Mouse (Mus musculus): ENCODE data around the gene Dis3l.

Dis3l gene

DNA sequence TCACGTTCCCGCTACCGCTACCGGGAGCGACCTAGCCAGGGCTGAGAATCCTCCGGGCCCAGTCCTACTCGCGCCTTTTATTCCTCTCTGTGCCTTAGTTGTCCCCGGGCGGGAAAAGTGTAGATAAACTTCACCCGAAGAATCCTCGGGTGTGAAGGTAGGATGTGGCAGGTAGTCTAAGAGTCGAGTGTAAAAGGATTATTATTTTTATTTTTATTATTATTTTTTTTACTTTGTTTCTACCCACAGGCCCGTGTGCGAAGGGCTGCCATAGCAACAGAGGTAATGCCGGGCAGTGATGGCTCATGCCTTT lies at the start of gene Dis3l:
Dis3l (minus strand) TSS at position 35 of the 313 bp plus-strand sequence.
- DNase-seq (ENCODE audit: low spot score in 2 of 2) = no peak

DNA sequence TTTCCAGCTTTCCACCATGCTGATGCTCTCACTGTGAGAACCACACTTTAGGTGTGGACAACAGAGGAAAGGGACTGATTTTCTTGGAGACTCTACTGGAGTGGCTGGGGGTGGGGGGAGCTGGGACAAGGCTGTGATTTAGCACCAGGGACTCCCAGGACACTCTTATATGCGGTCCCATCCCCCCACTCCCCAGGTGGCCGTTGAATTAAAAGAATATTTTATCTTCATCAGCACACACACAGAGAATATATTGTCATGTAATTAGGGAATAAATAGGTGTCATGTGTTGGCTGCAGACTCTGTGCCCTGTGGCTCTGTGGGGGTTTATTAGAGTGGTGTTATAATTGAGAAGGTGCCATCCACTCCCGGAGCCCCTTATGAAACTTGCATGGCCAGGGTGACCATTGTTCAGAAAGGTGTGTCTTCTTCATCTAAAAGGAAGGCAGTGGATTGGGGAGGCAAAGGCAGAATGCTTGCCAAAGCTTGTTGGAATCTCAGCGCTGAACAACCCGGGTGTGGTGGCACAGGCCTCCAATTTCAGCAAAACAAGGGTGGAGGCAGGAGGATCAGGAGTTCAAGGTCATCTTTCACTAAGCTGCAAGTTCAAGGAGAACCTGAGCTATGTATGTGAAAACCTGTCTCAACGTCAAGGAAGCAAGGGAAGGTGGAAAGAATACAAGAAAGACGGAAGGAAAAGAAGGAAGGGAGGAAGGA lies 48.6 kb upstream of the Dis3l start:
- no peak for DNase-seq (ENCODE audit: low spot score in 2 of 2)

DNA sequence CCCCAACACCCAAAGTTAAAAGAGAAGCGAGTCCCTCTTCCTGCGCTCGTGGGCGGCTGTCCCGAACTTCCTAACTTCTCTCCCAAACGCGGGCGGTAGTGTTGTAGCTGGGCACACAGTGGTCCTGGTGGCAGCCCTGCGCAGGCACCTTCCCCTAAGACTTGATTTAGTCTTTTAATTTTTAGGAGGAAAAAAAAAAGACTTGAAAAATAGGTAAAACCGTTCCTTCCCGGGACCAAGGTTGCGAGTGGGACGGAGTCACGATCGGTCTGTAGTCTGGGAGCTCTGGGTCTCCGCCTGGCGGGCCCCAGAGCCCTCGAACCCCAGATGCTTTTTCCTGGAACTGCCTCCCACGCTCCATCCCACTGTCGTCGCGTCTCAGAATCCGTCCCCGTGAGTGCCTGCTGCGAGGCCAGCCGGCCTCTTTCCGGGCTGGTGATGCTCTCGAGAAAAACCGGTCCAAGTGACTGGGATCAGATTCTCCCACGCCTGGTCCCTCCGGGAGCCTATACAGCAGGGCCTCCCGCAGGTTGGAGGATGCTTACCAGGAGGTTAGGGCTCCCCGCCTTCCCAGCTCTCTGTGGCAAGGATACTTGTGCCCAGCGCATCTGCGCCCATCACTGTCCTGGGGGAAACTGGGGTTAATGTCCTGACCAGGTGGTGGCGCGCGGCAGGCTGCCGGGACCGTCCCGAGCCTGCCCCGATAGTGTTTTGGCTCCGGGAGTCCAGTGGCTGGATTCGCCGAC lies 45.6 kb upstream of the Dis3l start:
- DNase-seq (ENCODE audit: low spot score in 2 of 2) = no peak

DNA sequence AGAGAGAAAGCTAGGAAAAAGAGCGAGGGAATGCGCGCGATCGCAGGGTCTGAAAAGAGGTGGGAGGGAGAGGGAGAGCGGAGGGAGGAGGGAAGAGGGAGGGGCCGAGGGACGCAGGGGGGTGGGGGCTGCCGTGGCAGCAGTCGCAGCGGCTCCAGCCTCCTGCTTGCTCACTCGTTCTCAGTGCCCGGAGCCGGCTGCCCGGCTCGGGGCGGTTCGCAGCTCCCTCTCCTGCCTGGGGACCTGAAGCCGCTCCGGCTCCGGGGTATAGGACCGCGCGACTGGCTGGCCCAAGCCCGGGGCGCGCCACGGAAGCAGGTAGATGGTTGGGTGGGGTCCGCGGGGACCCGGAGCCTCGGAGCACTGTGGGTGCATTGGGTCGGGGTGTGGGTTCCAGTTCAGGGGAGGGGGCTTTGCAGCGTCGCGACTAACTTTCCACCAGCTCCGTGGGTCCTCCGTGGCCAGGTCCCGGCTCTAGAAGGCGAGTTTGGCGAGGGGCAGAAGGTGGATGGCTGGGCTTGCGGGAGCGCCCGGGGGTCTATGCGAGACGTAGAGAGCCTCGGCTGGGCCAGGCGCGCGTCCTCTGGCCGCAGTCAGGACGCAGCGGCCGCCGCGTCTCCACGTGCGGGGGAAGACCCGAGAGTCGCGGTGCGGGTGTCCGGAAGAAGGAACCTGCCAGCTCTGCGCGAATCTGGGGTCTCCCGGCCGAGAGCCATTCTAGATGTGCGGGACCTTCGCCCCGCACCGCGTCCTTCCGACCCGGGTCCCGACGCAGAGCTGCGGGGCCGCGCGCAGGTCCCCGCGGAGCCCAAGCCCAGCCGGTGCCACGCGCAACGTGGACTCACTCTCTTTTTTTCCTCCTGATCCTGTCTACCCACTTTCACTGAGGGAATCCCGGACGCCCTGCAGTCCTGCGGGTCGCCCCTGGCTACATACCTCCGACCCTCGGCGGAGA lies 44.7 kb upstream of the Dis3l start, which contains the start of gene Megf11:
Megf11 (plus strand) TSS at position 116 of the 955 bp plus-strand sequence.
- DNase-seq (ENCODE audit: low spot score in 2 of 2) = no peak

DNA sequence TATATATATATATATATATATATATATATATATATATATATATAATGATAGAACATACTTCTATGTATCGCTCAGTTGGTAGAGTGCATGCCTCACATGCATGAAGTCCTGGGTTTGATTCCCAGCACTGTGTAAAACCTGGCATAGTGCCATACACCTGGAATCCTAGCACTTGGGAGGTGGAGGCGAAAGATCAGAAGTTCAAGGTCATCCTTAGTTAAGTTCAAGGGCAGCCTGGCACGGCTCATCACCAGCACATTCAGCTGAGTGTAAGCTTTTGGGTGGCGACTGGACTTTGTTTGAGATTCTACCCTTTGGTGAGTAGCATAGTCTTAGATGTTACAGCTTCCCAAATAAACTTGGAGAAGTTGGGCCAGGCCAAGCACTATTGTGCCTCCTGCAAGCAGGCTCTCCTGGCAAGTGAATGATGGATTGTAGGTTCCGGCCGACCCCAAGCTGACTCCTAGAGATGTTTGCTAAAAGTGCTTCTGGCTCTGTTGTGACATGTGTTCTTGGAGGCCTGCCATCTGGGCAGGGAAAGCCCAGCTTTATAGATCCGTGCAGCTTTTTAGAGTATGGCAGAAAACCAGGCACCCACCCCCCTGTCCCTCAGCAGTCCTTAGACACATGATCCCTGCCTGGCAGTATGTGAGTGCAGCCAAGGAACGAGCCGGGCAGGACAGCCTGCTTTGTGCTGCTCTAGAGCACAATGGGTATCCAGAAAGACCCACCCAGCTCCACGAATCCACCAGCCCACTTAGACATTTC lies 42.1 kb upstream of the Dis3l start:
- no peak for DNase-seq (ENCODE audit: low spot score in 2 of 2)

DNA sequence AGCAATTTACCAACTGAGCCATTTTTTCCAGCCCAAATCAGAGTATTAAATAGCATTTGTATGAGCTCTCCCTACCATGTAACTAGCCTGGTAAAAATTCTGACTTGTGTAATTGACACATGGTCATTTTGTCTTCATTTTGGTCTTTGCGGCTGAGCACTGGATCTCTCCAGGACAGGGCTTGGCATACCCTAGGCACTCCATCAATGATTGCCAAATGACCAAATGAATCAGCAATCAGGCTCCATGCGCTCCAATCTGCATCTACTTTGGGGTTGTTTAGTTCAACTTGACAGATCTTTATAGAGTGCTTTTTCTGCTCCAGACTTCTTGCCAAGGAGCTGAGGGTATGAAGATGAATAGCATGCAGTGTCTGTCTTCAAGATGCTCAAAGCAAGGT lies 35.3 kb upstream of the Dis3l start:
- DNase-seq (ENCODE audit: low spot score in 2 of 2) = no peak

DNA sequence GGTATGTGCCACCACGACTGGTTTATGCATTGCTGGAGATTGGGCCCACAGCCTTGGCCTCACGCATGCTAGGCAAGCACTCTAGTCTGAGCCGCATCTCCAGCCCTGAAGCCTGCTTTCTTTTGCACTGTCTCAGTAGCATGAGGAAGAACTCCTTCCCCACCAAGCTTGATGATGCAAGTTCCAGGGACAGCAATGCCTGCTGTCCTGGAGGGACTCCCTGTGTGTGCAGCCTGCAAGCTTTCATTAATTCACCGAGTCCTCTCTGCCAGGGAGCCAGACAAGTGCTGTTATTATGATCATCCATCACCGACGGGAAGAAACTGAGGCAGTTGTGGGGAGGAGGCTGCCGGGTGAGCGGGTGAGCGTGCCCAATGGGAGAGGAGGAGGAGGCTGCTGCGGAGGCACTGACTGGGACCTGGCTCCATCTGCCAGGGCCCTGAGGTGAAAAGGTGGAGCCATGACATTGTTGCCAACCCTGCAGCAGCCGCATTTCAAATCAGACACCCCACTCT lies 30.3 kb upstream of the Dis3l start:
- DNase-seq (ENCODE audit: low spot score in 2 of 2) = no peak

DNA sequence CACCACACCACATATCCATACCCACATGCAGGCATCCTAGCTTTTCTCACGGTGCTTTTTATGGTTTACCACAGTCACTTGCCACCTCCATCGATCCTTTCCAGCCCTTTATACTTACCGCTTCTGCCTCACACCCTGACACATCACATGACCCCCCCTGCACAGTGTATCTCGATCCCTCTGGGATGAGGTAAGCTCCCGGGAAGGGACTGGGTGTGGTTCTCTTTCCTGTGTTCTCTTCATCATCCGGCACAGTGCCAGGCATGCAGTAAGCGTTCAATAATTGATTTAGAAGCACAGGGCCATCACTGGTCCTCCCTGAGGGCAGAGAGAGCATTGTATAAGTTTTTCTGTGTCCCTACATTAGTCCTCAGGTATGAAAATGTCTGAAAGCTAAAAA lies 28.8 kb upstream of the Dis3l start:
- no peak for DNase-seq (ENCODE audit: low spot score in 2 of 2)

DNA sequence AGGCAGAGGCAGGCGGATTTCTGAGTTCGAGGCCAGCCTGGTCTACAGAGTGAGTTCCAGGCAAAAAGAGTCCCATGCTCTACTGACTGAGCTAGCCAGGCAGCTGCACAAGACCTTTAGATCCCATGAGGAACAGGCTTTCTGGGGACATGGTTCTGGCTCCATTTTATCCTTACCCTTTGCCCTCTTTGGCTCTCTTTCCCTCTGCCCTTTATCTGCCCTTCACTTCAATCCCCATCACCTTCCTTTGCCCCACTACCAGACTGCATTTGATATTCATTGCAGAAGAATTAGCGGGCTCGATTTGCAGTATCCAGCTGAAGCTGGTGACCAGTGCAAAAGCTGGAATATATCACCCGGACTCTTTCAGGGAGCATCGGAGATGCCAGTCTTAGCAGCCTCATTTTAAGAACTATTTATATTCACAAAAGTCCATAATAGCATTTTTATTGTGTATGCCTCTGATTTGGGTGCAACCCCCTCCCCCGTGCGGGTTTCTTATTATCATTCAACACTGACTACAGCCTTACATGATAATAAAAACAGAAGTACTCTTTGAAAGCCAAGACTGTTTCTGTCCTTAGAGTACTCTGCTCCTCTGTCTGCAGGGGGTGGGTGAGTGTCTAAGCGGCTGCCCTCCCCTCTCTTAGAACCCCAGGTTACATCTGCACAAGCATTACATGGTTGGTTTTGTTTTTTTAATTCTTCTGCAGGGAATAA lies 20.3 kb upstream of the Dis3l start:
- no peak for DNase-seq (ENCODE audit: low spot score in 2 of 2)

DNA sequence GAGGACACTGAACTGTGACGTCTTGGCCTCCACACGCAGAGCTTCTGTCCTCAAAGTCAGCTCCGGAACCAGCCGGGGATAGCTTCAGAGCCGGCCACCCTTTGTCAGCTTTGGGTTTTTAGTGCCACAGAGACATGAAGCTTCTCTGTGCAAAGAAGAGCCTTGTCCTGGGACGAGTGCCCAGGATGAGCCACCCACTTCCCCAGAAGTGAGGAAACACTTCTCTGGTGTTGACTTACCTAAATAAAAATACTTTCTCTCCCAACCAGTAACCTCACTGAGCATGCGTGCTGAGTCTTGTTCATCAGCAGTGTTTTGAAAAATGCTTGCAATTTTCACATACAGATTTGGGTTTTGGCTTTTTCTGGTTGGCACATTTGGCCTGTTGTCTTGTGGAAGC lies 14.5 kb upstream of the Dis3l start:
- no peak for DNase-seq (ENCODE audit: low spot score in 2 of 2)

DNA sequence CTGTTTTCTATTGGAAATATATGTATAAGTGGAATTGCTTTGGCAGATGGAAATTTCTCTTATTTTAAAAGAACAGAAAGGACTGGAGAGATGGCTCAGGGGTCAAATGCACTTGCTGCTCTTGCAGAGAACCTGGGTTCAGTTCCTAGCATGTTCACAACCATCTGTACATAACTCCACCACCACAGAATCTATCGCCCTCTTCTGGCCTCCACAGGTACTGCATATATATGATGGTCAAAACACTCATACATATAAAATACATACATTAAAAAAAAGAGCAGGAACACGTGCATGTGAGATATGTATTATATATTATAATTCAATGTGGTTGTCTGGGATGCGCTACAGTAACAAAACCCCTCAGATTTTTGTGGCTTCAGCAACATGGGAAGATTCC lies 10.1 kb upstream of the Dis3l start:
- peak in 1 of 2 experiments; percentile 23 for DNase-seq (ENCODE audit: low spot score in 2 of 2)

DNA sequence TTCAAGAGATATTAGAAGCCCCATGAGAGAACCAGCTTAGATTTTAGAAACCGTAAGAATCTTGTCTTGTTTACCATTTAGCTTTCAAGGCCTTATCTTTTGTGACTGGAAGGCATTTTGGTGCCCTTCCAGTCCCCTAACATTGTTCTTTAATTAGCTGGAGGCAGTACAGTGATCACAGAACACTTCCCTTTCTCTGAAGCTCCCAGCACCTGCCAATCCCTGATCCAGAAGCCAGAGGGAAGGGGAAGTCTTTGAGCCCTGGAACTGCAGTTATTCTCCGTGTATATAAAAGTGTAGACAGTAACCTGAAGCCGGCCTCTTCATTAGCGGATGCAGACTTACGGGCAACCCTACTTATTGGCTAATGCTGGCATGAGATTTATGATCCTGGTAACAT lies 8.4 kb upstream of the Dis3l start:
- DNase-seq (ENCODE audit: low spot score in 2 of 2) = no peak

DNA sequence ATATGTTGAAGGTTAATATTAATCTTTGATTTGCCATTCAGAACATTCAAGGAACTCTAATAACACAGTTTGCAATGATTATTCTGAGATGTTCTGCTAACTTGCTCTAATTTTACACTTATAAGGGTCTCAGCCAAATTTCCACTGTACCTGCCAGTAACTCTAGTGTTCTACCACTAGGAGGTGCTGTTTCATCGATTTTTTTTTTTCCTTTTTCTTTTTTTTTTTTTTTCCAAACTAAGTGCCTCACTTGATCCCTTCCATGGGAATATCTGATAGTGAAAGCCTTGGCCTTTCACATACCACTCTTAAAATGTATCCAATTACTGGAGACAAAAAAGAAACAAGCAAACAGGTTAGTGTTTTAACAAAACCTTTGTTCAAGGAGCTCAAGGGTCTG lies 6.3 kb upstream of the Dis3l start:
- no peak for DNase-seq (ENCODE audit: low spot score in 2 of 2)

DNA sequence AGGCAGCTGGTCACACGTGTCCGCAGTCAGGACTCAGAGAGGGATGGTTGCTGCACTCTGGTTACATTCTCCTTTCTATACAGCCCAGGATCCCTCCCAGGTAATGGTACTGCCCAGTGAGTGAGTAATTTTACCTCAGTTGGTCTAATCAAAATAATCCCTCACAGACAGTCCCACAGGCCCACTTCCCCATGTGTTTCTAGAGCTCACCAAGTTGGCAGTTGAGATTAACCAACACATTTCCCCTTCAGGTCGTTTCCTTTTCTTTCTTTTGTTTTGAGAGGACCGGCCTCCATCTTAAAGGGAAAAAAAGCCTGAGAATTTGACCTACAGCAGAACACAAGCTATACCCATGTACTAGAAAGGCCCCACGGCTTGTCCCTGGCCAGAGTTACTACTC lies 4.8 kb upstream of the Dis3l start:
- no peak for DNase-seq (ENCODE audit: low spot score in 2 of 2)

DNA sequence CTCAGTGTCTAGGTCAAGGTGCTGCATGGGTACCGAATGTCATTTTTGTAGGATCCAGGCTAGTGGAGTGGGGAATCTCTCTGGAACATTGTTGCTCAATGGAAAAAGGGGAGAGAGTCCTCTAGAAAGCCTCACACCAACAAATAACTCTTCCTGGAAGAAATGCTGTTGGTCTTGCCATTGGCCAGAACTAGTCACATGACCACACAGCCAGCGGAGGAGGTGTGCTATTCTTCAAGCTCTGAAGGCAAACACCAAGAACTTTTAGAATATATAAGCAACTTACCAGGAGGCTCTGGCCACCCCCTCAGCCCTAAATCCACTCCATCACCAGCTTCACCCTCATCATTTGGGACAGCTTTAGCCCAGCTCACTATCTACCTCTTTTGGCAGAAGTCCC lies 2.6 kb upstream of the Dis3l start:
- no peak for DNase-seq (ENCODE audit: low spot score in 2 of 2)

DNA sequence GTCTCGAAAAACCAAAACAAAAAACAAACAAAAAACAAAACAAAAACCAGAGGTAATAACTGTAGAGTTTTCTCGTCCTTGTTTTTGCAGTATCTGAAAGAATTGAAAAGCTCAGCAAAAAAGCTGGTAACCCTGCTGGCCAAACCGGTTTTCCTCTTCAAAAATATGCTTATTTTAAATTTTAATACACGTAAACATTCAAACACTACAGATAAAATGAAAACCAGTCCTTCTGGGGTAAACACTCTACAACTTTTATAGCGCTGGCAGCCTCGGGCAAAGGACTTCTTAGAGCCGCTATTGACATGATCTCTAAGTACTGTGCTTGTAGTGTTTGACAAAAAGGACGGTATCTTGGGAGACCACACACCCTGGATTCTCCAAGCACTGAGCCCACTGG lies 583 bp upstream of the Dis3l start:
- no peak for DNase-seq (ENCODE audit: low spot score in 2 of 2)

DNA sequence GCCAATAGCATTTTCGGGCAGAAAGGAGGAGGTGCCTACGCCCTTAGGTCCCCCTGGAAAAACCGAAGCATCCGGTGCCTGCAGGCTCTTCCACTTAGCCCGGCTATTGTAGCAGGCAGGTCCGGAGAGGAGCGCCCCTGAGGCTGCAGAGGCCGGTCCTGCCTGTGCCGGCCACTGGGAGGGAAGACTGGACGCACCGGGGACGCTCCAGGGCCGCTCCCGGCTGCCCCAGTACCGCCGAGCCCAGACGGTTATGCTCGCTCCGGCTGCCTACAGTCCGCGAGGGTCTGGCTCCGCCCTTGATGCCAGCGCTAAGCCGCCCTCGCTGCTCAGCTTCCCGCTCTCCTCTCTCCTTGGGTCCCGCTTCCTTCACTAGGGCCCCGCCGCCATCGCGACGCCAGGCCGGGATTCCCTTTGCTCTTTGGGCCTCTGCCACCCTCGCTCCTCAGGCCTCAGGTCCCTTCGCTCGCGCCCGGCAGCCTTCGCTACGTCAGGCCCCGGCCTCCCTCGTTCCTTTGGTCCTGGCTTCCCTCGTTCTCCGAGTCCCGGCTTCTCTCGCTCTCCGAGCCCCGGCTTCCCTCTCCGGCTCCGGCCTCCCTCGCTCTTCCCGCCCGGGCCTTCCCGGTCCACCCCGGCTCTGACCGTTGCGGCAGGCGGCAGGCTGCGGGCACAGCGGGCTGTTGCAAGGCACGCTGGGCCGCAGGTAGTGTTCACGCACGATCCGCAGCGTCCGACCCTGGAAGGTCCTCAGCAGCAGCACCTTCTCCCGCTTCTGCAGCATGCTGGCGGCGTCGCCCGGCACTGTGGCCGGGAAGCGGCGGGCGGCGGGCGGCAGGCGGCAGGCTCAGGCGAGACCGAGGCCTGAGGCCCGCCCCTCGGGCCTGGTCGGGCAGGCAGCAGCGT lies 486 bp downstream of the Dis3l start:
- peak; percentile 60 to 66 for DNase-seq (ENCODE audit: low spot score in 2 of 2)

DNA sequence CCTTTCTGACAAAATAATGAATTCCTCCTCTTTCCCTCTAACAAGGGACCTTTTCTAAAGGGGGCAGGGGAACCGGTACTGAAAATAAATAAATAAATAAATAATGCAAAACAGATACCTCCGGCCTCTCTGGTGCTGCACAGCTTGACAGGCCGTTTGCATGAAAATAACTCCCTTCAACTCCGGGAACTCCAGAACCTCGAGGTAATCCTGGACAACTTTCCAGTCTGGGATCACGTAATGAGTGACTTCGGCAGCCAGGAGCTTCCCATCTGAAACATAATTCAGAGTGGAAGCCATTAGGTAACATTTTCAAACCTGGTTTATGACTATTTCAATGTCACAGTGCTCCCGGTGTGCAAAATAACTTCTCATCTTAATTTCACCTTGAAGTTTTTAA lies 1.7 kb downstream of the Dis3l start:
- no peak for DNase-seq (ENCODE audit: low spot score in 2 of 2)

DNA sequence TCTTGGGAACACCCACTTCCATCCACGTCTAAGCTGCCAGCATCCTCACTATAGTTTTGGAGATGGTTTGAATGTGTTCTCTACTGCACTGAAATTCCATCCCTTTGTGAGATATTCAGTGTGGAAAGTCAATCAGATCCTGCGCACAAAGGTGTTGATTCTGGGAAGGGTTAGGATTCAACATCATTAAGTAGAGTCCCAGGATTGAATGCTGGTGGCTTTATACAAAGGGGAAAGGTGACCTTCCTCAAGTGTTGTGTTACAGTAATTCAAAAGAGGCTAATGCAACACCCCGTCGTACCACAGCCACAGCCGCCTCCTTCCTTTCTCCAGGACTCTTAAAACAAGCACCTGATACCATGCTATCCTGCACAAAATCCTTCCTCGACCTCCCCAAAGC lies 5.3 kb downstream of the Dis3l start:
- no peak for DNase-seq (ENCODE audit: low spot score in 2 of 2)

DNA sequence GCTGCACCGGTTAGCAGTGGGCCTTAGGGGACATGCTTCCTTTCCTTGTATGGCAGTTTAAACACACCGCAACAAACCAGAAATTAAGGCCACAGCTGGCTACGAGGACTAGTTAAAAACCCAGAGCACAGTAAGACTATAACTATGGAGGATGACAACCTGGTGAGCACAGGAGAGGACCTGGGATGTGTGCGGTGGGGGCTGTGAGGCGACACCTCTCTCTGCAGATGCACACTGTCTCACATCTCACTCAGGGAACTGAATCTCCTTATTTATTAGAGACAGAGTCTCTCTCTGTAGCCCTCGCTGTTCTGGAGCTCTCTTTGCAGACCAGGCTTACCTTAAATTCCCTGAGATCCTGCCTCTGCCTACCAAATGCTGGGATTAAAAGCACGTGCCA lies 17.1 kb downstream of the Dis3l start:
- no peak for DNase-seq (ENCODE audit: low spot score in 2 of 2)
